Mouse (Mus musculus) layer of hippocampus, postnatal 14 days (tissue): Measurements from ENCODE around the gene March9. TPM values are rescaled to one million over a fixed set of nuclear protein-coding genes. Genes with fewer than 3 reads are reported as not detected.

Experiments used
- DNase-seq, 2 experiments: peaks; one replicate each; pipeline ENCODE4 v3.0.0; 2021 to 2022; ENCODE audit warnings: low spot score in 2 of 2, mixed read lengths in 1 of 2
- long read RNA-seq, 2 experiments: library from polyadenylated mRNA; stranded (forward); transcript quantifications; one replicate each; pipeline ENCODE4 v2.0.0; 2021
- total RNA-seq, 2 experiments: library from RNA; stranded (reverse); gene quantifications; 2 replicates each; pipeline ENCODE4 v1.2.3; 2021

Gene March9
- 10 to 100 TPM; 31.8 to 34.9 TPM for total RNA-seq
- long read RNA-seq, experiment 1, partial matches to known transcripts = 0 of 6 reads
- long read RNA-seq, experiment 1, other reads (novel, unspliced or antisense) = 2 of 6 reads
- long read RNA-seq, experiment 2, transcript March9-201 (4 exons, 3,037 nt) = major isoform, 9 of 10 reads
- long read RNA-seq, experiment 2, partial matches to known transcripts = 0 of 10 reads
- long read RNA-seq, experiment 2, other reads (novel, unspliced or antisense) = 1 of 10 reads

DNA sequence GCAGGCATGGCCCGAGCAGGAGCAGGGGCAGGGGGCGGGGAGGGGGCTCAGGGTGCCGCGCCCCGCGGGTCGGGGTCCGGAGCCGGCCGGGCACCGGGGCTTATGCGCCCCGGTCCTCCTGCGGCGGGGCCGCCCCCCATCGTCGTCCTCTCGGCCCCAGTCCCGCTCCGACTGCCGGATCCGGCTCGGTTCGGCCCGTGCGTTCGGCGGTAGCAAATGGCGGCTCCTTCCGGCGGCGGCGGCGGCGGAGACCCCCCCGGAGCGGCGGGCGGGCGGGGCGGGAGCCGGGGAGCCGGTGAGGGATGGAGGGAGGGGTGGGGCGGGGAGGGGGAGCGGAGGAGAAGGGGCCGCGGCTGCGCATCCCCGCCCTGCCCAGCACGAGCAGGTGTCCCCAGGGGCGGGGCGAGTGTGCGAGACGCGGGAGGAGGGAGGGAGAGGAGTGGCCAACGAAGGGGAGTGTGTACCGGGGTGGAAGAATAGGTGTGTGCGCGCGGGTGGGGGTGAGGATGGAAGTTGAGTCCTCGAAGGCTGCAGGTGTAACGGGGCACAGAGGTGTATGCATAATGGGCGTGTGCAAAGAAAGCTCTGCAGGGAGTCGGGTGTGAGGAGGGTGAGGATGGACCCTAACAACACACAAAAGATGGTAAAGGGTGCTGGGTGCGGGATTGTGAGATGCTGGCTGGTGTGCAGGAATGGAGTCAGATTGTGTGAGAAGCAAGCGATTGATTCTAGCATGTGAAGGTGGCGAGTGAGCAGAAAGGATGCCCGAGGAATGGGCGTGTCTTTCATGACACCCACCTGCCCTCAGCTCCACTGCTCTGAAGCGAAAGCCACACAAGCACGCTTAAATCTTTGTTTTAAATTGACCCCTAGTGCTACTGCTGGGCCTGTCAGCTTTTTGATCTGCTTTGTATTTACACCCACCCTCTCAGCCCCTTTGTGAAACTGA, at the start of gene March9:
Gene March9 (minus strand): TSS at position 217 of the 949 bp plus-strand sequence.
- peak; percentile 54 to 81 for DNase-seq

DNA sequence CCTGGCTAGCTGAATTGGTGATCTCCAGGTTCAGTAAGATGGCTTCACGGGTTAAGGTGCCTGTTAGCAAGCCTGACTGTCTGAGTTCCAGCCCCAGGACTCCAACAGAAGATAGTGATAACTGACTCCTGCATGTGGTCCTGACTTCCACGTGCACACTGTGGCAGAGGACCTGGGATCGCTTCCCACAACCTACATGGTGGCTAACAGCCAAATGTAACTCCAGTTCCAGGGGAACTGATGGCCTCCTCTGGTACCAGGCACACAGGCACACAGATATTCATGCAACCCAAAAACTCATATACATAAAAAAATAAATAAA, 48.2 kb upstream of the March9 start:
- no peak for DNase-seq

DNA sequence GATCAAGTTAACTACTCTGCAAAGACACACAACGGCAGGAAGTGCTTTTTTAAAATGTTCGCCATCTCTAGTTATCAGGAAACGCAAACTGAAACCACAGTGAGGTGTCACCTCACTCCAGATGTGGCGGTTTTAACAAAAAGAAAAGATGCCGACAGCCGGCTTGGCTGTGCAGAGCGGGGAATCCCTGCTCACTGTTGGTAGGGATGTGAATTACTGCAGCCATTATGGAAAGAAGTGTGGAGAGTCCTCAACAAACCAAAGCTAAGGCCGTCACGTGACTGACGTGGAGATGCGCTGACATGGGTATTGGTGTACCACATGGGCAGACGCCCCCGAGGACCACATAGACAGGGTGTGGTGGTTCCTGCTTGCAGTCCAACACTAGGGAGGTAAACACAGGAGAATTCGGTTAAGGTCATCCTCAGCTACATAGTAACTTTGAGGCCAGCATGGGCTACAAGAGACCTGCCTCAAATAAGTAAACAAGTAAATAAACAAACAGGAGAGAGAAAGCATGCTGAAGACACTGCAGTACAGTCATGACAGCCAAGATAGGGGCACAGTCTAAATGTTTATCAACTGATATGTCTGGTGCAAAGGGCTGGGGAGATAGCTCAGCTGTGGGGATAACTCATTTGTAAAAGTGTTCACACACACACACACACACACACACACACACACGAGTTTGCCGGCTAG, 47.7 kb upstream of the March9 start:
- DNase-seq = no peak

DNA sequence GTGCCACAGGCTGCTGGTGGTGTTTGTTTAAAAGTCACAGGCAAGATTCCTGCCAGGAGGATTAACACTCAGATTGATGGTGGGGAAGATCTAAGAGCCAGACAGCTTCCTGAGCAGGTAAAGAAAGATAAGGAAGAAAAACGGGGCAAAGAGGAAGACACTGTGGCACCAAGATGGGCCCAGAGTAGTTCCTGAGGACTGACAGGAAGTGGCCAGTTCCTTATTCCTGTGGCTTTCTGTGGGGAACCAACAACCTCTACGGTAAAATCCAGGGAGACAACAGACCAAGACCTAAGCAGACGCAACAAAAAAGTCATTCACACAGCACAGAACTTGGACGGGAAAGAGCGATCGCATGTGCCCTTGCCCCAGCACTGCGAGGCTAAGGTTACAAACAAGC, 43.6 kb upstream of the March9 start:
- no peak for DNase-seq

DNA sequence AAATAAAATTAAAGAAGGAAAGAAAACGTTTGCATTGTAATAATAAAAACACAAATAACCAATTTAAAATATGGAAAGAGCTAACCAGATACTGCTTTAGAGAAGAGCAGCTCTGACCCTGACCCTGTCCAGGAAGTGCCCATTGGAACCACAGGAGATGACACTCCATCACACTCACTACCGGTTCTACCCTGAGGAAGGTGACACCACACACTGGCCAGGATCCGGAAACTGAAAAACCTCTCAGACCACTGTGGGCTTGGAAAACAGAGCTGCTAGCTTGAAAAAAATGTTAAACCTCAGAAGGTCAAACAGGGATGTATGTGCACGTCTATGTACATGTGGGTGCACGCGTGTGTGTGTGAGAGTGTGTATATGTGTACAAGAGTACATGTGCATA, 41.2 kb upstream of the March9 start:
- DNase-seq = no peak

DNA sequence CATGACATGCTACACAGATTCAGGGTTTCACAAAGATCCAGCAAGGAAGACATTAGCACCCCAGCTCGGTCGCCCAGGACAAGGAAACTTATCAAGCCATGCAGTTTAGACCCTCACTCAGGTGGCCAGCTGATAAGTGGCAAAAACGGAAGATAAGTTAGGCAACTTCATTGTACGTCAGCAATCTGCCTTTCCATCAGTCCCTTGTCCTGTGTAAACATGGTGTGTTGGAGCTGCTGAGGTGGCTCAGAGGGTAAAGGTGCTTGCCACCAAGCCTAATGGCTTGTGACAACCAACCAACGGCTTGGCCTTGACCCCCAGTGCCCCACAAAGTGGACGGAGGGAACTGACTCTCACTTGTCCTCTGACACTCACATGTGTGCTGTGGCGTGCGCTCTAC, 40.4 kb upstream of the March9 start:
- DNase-seq = no peak

DNA sequence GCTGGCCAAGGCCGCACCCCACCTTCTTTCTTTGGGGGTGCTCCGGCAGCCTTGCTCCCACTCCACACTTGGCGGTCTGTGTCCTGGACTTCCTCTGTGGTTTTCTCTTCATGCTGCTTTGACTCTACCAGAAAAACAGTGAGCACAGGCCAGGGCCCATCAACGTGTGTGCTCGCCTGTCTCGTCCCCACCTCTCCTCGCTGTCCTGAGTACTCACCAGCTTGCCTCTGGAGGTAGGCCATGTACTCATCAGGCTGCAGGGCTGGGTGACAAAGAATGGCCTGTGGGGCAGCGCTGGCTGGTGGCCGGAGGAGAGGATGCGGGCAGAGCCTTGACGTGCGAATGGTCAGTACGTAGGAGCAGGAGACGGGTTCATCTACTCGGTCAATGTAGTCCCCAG, 39.9 kb upstream of the March9 start:
- DNase-seq = no peak

DNA sequence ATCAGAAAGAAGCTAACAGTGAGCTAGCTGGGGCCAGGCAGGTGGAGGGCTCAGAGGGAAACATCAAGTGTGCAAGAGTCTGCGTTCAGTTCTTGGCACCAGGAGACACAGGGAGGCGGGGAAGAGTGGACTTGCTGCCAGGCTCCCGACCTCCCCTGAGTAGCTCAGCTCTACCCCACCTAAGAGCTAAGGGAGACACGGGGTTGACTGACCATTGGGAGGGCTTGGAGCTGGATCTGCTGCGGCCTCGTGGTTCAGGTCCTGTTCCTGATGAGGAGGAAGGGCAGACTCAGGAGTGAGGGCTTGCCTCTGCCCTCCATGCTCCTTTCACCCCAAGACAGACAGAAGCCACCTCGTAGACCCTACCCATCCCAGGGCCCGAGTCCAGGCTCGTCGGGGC, 39.2 kb upstream of the March9 start:
- no peak for DNase-seq

DNA sequence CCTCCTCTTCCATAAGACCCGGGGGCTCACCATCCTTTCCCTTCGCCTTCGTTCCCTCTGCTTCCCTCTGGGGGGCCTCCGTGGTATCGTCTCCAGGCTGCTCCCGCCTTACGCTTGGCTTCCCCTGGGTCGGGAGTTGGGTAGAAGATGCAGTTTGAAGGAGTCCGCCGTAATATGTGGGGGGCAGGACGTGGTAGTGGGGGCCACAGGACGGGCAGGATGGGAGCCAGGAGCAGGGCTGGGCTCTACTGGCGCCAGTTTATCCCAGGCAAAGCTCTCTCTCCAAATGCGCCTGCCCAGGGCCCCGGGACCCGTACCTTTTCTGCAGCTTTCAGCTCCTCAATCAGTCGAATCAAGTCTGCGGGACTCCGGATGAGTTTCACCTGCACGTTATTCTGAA, 38.5 kb upstream of the March9 start:
- DNase-seq = no peak

DNA sequence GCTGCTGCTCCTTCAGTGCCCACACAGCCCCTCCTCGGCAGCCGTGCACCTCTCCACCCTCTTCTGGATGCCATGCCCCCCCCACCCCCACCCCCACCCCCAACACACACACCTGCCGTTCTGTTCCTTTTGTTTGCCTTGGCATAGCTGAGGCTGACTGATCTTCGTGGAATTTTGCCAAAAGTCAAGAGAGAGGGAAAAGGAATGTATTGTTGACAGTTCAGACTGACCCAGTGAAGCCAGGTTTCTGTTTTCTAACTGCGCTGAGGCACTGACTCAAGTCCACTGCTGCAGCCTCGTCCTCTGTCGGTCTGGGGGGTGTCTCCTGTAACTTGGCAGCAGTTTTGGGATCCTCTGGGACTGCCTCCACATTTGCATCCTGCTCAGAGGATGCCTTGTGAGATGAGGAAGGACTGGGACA, 34.4 kb upstream of the March9 start:
- peak in 1 of 2 experiments; percentile 38 for DNase-seq

DNA sequence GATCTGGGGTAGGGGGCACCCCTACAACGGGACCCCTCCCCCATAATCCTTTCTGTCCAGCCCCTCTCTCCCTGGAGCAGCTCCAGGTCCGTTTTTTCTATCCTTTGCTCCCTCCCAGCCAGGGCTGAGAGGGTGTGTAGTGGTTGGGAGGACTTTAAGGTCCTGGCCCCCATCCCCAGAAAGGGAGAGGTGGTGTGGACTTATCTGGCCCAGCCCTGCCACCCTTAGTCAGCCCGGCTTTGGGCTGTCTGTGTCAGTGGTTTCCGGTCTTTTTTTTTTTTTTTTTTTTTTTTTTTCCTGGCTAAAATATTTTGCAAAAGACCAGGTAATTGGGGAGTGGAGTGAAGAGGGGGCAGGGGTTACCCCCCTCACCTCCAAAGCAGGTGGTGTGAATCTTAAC, 32.8 kb upstream of the March9 start:
- DNase-seq = no peak

DNA sequence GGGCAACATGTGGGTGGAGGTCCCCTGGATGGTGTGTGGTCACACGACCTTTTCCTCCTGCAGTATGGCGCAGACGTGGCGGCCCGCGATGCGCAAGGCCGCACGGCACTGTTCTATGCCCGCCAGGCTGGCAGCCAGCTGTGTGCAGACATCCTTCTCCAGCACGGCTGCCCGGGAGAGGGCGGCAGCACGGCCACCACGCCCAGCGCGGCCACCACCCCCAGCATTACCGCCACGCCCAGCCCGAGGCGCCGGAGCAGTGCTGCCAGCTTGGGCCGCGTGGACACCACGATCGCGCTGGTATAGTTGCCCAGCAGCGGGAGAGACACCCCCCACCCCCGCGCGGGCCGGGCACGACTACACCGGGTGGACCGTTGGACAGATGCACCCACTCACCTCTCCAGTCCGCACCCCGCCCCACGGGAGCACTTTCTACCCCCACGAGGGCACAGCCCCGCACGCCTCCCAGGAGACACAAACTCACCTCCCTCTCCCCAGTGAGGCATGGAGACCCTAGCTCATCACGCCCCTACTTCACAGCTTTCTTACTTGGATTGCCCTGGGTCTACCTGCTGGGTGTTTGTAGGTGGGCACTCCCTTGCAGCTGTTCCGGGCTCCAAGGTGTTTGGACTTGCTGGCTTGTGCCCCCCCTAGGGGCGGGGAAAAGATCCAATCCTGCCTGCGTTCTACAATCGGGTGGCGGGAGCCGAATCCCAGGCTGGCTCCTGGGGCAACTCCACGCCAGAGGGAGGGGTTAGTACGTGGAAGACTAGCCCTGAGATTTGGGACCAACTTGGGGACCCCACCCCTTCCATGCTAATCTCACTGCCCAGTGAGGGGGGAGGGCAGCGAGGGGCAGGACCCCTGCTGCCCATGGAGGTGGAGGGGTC, 31.8 kb upstream of the March9 start:
- DNase-seq = peak in 1 of 2 experiments; percentile 31

DNA sequence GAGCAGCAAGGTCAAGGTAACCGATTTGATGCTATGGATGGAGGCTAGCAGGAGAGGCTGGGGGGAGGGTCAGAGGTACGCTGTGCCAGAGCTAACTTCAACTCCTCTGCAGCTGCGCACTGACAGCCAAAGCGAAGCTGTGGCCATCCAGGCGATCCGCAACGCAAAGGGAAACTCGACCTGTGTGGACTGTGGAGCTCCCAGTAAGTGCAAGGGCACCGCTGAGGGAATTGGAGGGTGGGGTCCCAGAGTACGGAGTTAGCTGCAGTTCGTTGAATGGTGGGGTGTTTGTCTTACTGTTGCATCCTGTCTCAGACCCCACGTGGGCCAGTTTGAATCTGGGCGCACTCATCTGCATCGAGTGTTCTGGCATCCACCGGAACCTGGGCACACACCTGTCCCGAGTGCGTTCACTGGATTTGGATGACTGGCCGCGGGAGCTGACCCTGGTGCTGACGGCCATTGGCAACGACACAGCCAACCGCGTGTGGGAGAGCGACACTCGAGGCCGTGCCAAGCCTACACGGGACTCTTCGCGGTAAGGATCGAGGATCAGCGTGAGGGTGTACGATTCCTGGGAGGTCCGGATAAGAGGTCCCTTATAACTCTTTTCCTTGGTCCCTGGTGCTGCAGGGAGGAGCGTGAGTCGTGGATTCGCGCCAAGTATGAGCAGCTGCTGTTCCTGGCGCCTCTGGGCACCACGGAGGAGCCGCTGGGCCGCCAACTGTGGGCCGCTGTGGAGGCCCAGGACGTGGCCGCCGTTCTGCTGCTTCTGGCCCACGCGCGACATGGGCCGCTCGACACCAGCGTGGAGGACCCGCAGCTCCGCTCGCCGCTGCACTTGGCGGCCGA, 30.8 kb upstream of the March9 start:
- DNase-seq = peak in 1 of 2 experiments; percentile 62

DNA sequence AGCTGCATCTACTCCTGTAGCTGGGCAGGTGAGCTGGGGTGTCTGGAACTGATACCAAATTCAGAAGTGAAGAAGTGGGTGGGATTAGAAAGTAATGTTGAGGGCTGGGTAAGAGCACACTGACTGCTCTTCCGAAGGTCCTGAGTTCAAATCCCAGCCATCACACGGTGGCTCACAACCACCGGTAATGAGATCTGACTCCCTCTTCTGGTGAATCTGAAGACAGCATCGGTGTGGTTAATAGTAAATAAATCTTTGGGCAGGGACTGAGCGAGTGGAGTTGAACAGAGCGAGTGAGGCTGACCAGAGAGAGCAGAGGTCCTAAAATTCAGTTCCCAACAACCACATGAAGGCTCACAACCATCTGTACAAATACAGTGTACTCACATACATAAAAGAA, 25.6 kb upstream of the March9 start:
- no peak for DNase-seq

DNA sequence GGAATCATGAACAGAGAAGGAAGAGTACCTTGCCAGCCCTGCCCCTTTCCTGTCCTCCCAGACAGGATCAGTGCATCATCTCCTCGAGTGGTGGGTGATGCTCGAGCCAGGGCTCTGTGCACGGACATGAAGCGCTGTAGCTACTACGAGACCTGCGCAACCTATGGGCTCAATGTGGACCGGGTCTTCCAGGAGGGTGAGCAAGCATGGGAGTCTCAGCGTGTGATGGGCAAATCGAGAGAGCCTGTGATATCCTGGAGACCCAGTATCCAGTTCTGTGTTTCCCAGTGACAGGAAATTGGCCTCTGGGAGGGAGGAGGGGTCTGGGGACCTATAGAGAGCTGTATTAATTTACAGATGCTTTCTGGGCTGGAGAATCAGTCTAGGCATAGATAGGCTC, 25.1 kb upstream of the March9 start:
- DNase-seq = no peak

DNA sequence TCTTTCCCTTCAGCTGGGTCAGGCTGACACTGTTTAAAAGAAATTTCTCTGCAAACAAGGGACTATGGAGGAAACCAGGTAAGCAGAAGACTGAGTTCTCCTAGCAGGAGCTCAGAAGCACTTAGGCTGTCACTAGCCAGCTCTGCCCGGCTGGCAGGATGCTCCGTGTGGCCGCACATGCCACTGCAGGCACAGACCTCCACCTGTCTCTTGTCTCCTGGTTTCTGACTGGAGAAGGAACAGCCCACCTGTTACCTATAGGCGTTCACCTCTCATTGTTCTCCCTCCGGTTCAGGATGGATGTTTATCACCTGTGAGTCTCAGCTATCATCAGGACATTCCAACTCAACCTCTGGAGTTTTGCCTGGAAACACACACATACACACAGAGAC, 23.9 kb upstream of the March9 start:
- DNase-seq = no peak

DNA sequence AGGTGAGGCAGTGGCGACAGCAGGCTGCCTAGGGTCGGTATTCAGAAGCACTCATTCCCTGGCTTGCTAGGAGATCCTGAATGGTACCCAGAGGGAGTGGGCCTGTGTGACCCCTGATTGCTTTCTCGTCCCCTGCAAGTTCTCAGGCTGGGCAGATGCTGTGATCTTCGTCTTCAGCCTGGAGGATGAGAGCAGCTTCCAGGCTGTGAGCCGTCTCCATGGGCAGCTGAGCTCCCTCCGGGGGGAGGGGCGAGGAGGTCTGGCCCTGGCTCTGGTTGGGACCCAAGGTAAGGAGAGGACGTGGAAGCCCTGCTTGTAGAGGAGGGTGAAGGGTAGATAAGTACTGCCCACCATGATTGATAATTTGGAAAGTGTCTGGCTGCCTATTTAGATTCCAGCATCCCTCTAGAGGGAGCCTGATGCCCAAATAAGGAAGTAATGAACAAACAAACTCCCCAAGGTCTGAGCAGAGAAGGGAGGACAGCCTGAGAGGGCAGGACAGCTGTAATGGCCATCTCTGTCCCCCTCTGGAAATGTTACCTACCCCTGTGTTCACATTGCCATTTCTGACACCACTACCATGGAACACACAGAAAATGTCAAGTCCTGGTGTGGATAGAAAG, 23.4 kb upstream of the March9 start:
- no peak for DNase-seq

DNA sequence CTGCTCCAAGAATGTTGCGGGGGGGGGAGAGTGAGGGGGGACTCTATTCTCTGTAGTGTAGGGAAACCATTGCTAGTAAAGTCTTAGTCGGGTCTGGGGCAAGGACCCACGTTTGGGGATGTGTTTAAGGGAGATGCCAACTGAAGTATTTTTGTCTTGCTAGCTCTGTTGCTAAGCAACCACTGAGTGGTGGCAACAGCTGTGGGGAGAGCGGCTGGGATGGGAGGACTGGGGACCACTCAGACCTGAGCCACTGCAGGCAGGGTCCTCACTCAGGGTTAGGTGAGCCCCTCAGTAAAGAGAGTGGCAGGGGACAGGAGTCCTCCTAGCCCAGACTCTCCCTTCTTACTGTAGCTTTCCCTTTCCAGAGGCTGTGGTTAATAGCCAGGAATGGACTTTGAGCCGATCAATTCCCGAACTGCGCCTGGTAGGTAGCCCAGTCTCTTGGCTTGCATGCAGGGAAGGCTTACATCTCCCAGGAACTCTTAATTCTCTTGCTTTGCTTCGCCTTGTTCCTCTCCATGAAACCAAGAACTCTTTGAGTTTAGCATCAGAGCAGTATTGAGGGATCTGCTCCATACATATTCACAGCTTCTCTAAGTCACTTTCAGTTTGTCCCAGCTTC, 22.1 kb upstream of the March9 start:
- peak in 1 of 2 experiments; percentile 34 for DNase-seq
